Mouse (Mus musculus) Patski (cell line): ENCODE measurements around the gene Bfsp1. TPM values are rescaled to one million over a fixed set of nuclear protein-coding genes. Genes with fewer than 3 reads are reported as not detected.

Experiments used
- ATAC-seq: fragments of 100-300 bp; one replicate; pipeline ENCODE4 v1.8.0; 2021
- CTCF ChIA-PET: fragments of 350-600 bp; sonication (Branson Sonifier 250); formaldehyde crosslinking; loops from one replicate; lab custom pipeline; 2022; ENCODE audit warnings: inconsistent platforms; lab: Charles Lee
- POLR2A ChIA-PET: fragments of 350-600 bp; sonication (Branson Sonifier 250); formaldehyde crosslinking; loops from one replicate; lab custom pipeline; 2022; ENCODE audit warnings: antibody characterized with exemption, inconsistent platforms; lab: Charles Lee
- DNase-seq: peaks from one replicate; pipeline ENCODE4 v3.0.0-alpha.2; 2011; ENCODE audit warnings: low read depth, low spot score
- H3K27me3 ChIP-seq: fragments of 371-371 bp; one replicate; pipeline ENCODE4 v1.5.1; 2021
- CTCF ChIP-seq: fragments of 100-300 bp; IDR thresholded peaks from one replicate; pipeline ENCODE4 v1.5.1; 2021
- in situ Hi-C: fragments of 300-500 bp; cut with MboI; formaldehyde crosslinking; loops from 3 replicates; pipeline ENCODE4 v1.11.1; 2018; ENCODE audit warnings: low pct_unique_long_range_greater_than_20kb, mixed read lengths
- polyA plus RNA-seq: library from polyadenylated mRNA; unstranded; gene quantifications from one replicate; pipeline ENCODE4 v1.2.3, GENCODE M21; 2021

The Bfsp1 gene
- polyA plus RNA-seq, 1 experiment from 2014 or later = 0.04 TPM

DNA sequence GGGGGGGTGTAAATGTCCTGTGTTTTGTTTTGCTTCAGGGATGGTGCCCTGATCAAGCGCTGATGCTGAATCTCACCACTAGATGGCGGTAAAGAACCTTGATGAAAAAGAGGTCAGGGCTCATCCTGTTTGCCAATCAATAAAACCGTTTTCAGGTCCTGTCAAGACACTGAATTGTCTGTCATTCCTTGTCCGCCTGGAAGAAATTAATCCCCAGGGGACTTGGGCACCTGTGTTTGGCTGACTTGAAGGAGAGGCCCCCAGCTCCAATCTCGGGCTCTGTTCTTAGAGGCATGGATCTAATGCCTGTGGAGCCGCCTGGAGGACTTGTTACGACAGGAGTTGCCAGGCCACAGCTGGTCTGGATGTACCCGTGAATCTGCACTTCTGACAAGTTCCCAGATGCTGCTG is 25.7 kb downstream of the Bfsp1 start:
- peak; percentile 24 for ATAC-seq
- H3K27me3 ChIP-seq = no peaks in the 10 kb centered on the region
- in situ Hi-C loops = loop anchor here (5.0 to 10.0 kb wide), 3 partner anchors 380 to 618 kb away; no protein-coding TSS in a partner anchor
- TF ChIP-seq CTCF = peak; percentile 80
- no peak for DNase-seq
- CTCF ChIA-PET = interaction anchor here (0.8 kb wide), 1 partner anchor 358 kb away, joined by 3 read pairs; no protein-coding TSS in a partner anchor
- POLR2A ChIA-PET = no interaction called here

DNA sequence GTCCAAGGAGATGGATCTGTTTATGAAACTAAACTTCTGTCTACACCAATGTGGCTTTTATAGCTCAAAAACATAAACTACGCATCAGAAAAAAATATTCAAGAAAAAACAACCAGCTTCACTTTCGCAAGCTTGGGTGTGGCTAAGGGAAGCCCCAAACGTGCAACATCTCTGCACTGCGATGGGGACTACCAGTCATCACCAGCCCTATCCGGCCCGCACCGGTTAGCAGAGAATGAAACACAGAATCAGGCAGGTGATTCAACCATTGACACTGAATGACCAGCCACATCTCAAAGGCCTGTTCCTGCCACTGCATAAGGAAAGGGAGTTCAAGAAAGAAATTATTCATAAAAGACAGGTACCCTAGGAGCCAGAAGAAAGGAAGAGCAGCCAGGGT is 27.2 kb downstream of the Bfsp1 start:
- ChIA-PET POLR2A (no interaction called here), CTCF (no interaction called here)
- no peak for DNase-seq
- no peak for ATAC-seq
- in situ Hi-C loops = loop anchor here (5.0 to 10.0 kb wide), 3 partner anchors 381 to 619 kb away; no protein-coding TSS in a partner anchor
- no peaks in the 10 kb centered on the region for H3K27me3 ChIP-seq
- no peak for TF ChIP-seq CTCF

DNA sequence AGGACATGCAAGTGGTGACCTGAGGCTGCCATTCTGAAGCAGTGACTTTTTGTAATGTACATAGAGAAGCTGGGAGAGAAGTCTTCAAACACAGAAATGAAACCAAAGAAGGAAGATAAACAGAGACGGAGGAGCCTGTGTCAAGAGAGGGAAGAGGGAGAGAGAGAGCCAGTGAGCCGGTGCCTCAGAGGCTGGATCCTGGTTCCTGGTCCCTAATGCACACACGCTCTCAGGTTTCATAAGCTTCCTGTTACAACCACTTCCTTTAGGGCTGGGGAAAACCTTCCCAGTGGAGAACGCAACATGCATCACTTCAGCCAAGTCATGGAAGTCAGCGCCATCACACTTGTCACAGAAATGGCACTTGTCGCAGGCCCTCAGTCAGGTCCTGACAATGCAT is 28.9 kb downstream of the Bfsp1 start:
- DNase-seq (no peak), ATAC-seq (no peak)
- ChIA-PET CTCF (no interaction called here), POLR2A (no interaction called here)
- in situ Hi-C loops = loop anchor here (10.0 kb wide), 1 partner anchor 621 kb away; no protein-coding TSS in a partner anchor
- TF ChIP-seq CTCF = no peak
- H3K27me3 ChIP-seq = no peaks in the 10 kb centered on the region

DNA sequence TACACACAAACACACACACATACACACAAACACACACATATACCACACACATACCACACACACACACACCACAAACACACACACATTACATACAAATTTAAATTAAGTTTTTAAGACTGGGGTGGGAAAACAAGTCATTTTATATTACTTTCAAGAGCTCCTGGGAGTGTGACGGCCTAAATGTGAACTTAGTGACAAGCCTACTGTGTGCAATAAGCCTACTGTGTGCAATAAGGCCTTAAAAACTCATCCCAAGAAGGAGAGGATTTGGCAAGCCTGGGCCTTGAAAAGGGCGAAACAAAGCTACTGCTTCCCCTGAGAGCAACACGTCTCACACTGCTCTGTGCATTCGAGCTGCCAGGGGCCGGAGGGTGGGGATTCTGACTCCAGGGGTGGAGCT is 30.3 kb downstream of the Bfsp1 start:
- TF ChIP-seq CTCF = no peak
- peaks cover 4% of the 10 kb centered on the region for H3K27me3 ChIP-seq
- ChIA-PET POLR2A (no interaction called here), CTCF (no interaction called here)
- ATAC-seq = no peak
- in situ Hi-C loops = loop anchor here (10.0 kb wide), 1 partner anchor 622 kb away; no protein-coding TSS in a partner anchor
- DNase-seq = no peak

DNA sequence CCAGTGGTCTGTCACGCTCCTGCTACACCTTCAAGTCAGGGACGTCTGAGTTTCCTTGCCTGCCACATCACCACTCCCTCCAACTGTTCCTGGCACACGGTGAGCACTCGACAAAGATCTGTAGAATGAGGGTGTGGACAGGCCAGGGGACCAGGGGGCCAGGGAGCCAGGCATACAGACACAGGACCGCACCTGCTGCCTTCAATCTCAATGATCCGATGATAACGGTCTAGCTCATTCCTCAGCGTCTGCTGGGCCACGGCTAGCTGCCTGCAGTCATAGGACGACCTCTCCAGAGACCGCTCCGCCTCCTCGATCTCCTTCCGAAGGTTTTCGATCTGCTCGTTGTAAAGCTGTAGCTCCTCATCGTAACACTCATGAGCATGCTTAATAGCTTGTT is 31.3 kb downstream of the Bfsp1 start:
- no peak for ATAC-seq
- ChIA-PET CTCF (interaction anchor here (1.4 kb wide), 1 partner anchor 14 kb away, joined by 5 read pairs; no protein-coding TSS in a partner anchor), POLR2A (interaction anchor here (0.6 kb wide), 1 partner anchor 471 kb away, joined by 4 read pairs; no protein-coding TSS in a partner anchor)
- no peak for DNase-seq
- TF ChIP-seq CTCF = no peak
- in situ Hi-C loops = loop anchor here (10.0 kb wide), 1 partner anchor 623 kb away; no protein-coding TSS in a partner anchor
- peaks cover 6% of the 10 kb centered on the region for H3K27me3 ChIP-seq

DNA sequence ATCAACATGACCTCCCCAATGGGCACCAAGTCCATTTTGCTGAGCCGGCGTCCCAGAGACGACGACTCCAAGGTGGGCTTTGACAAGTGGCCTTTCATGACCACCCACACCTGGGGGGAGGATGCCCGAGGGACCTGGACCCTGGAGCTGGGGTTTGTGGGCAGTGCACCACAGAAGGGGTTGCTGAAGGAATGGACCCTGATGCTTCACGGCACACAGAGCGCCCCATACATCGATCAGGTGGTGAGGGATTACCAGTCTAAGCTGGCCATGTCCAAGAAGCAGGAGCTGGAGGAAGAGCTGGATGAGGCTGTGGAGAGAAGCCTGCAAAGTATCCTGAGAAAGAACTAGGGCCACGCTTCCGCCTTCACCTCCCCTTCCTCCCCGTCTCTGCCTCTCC is 49.5 kb downstream of the Bfsp1 start:
- no peak for ATAC-seq
- in situ Hi-C loops = no loop called here
- DNase-seq = no peak

DNA sequence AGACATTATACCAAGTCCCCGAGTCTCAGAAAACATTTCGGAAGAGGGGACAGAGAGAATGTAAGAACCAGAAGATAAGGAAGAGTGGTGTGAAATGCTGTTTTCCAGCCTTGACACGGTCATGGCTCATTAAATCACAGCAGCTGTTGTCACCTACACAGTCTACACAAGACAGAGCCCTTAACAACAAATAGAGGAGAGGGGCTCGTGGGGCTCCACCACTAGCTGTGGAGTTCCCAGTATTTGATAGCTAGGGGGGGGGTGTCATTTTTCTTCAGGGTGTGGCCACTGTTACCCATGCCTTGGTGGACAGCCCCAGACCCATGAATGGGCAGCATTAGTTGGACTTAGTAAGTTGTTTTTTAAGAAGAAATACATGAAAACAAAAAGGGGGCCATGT is 50.7 kb downstream of the Bfsp1 start:
- DNase-seq (no peak), ATAC-seq (no peak)
- in situ Hi-C loops = no loop called here
- ChIA-PET CTCF (no interaction called here), POLR2A (no interaction called here)
- no peak for TF ChIP-seq CTCF
- H3K27me3 ChIP-seq = peaks cover 16% of the 10 kb centered on the region

More for the DNA sequence above, 49.5 kb downstream of the Bfsp1 start:
- no peak for TF ChIP-seq CTCF
- ChIA-PET POLR2A (no interaction called here), CTCF (no interaction called here)
- peaks cover 8% of the 10 kb centered on the region for H3K27me3 ChIP-seq

DNA sequence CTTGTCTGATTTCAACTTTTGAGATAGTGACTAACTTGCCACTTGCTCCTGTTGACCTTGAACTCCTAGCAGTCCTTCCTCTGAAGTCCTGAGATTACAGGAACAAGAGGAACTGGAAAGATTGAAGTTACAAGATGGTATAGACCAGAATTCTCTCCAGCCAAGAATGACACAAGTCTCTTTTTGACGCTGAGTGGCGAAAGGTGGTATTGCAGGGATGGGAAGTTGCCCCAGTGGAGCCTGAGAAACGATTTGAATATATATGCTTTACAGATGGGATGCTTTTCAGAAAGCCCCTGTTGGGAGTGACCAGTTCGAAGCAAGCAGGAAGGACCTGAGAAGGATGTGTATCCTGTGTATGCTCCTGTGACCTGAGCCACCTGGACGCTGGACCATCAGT is 54.2 kb downstream of the Bfsp1 start:
- POLR2A ChIA-PET = no interaction called here
- in situ Hi-C loops = no loop called here
- CTCF ChIA-PET = no interaction called here
- ATAC-seq (no peak), DNase-seq (no peak)
- TF ChIP-seq CTCF = no peak
- peaks cover 32% of the 10 kb centered on the region for H3K27me3 ChIP-seq

DNA sequence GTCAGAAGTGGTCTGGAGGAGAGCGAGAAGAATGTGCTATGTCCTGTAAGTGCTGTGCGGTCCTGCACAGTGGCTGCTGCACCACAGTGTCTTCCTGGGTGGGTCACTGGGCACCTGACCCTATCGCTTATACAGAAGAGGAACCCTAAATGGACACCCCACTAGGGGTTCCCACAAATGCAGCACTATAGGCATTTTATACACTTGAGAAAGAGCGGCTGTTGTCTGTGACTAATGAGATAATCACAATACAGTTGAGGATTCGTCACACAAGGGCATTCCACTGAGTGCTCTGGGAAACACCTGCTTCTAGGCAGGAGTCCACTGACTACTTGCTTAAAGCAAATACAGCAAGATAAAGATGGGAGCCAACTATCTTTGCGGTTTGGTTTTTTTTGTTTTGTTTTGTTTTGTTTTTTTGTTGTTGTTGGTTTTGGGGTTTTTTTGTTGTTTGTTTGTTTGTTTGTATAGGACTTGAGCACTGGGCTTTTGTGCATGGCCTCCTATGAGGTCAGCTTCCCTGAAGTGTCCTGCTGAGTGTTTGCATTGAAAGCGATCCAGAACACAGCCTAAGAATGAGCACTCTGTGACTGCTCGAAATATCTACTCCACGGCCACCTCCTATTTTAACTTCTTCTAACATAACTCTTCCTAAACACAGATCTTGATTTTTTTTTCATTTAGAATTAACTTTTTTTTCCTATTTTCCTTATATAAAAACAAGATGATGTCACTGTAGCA is 55.9 kb downstream of the Bfsp1 start:
- in situ Hi-C loops = no loop called here
- ChIA-PET CTCF (no interaction called here), POLR2A (no interaction called here)
- no peak for ATAC-seq
- no peak for TF ChIP-seq CTCF
- DNase-seq = no peak
- peaks cover 41% of the 10 kb centered on the region for H3K27me3 ChIP-seq

DNA sequence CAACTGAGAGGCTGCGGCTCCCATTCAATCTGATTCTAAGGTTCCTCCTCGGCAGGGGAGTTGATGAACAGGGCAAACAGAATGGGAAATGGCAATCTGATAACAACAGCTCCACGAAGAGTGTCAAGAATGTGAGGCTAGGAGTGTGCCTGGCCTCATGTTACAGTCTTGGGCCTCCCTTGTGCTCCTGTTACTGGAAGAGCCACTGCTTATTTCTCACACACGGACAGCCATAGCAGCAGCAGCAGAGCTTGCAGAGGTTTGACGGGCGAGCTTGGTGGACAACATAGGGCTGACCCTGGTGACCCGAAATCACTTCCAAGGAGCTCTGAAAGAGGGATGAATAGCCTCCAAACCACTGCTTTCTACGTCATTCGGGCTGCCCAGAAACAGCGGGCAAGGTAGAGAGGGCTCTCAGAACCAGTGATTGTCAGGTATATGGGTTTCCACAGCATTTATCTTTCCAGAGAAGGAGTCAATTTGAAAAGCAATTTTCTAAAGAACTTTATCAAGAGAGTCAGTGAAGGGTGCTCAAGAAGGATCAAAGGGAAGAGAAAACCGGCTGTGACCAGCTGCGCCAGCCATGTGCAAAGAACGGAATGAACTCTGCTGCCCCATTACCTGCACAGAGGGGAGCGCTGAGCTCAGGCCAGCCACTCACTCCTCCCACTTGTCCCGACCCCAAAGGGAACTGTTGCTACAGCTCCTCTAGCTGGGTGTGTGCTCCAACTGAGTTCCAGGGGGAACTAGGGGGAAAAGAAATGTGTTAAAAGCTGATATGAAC is 56.6 kb downstream of the Bfsp1 start:
- POLR2A ChIA-PET = no interaction called here
- no peak for ATAC-seq
- DNase-seq = no peak
- TF ChIP-seq CTCF = no peak
- in situ Hi-C loops = no loop called here
- peaks cover 43% of the 10 kb centered on the region for H3K27me3 ChIP-seq
- CTCF ChIA-PET = no interaction called here

DNA sequence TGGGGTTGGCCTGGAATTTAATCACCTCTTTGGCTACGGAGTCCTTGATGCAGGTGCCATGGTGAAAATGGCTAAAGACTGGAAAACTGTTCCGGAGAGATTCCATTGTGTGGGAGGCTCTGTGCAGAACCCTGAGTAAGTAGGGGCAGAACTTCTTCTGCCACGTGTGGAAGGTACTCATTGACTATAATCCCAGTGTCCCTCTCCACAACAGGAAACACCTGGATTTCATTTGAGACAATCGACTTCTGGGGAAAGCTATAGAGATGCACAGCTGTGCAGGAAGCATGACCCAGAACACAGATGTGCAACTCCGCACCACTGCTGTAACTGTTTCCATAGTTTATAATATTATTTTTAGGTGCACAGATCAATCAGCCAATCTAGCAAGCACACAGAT is 61.9 kb downstream of the Bfsp1 start:
- in situ Hi-C loops = no loop called here
- H3K27me3 ChIP-seq = peaks cover 51% of the 10 kb centered on the region
- CTCF ChIA-PET = no interaction called here
- no peak for TF ChIP-seq CTCF
- POLR2A ChIA-PET = no interaction called here
- no peak for ATAC-seq
- DNase-seq = no peak
